Mouse (Mus musculus) cerebellum, adult 9-11 months (tissue): ENCODE data around the gene Krtap28-13.

Experiments
- DNase-seq: peaks from one replicate; pipeline ENCODE4 v3.0.0; 2022

Krtap28-13 gene

DNA sequence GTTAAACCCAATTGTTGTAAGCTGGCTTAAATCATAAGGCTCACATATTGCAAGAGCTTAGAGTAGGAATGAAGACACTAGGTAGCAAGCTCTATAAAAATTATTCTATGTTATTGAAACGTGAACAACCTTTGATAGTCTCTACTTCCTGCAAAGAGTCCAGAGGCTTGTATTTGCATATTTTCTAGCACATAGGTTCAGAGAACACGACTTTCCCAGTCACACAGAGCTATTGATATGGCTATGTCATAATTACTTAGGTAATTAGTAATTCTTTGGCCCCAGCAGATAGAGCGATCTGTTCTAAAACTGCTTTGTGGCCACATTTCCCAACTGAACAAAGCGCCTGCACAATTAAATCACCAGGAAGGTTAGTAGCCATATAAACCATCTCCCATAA is 36.2 kb downstream of the Krtap28-13 start:
- DNase-seq: no peak

GRCm38 (mm10) chr1:83099160-83099559 is 38.4 kb downstream of the Krtap28-13 start:
- DNase-seq: no peak

GRCm38 (mm10) chr1:83099580-83100137 is 38.9 kb downstream of the Krtap28-13 start:
- no peak for DNase-seq

GRCm38 (mm10) chr1:83101891-83102290 is 41.2 kb downstream of the Krtap28-13 start:
- DNase-seq: no peak

DNA sequence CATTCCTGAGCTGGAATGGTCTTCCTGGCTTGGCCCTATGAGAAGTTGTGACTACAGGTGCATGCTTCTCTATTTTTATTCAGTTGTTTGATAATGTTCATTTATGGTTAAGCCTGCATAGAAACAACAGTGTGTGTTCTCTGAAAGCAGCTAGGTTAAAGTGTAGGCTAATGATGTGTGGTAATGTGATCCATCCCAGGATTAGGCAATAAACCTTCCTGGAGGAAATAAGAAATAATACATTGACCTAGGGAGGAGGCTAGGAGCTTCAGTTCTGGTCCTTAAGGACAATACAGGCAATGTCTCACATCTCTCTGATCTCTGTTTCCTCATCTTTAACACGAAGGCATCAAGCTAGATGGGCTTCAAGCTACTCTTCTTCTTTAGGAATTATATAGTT is 44.7 kb downstream of the Krtap28-13 start:
- no peak for DNase-seq

- no peak for DNase-seq
These were observed 46.8 kb downstream of the Krtap28-13 start for GRCm38 (mm10) chr1:83107410-83107978.

GRCm38 (mm10) chr1:83110992-83111391 is 50.3 kb downstream of the Krtap28-13 start:
- no peak for DNase-seq
